25 mouse cellular contexts compared by ENCODE assay signal in the genomic region with DNA sequence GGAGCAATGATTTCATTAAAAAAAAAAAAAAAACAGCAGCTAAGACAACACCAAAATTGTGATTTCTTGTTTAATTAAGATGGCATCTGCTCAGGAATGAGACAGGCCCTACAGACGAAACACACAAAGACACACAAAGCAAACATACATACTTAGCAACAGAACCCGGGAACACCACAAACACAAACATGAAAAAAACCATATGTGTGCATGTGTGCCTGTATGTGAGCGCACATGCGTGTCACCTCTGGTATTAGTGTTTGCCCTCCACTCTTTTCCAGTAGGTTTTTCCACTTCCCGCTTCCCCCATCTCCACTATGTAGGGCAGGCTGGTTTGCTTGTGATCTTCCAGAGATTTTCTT.
DNase-seq lines count a peak whose midpoint lies in the region; ATAC-seq and TF ChIP-seq lines count a peak whose summit lies in the region.
"Had no signal": no experiment of that assay in that cellular context is flagged by ENCODE, and none has a peak within 500 bp of the region (broad histone marks: within the 10 kb centered on the region; RNA-seq: fewer than 3 reads in every experiment).

No protein-coding gene starts in this region.

- no peak for TF ChIP-seq EP300 in lung, postnatal 0 days (IDR thresholded peaks at IDR 0.05)

- H3K27me3 ChIP-seq in kidney, adult 2 months (replicated peaks; ENCODE audit: control insufficient read depth, insufficient read depth, low read length) = no peaks in the 10 kb centered on the region
- no peaks in the 10 kb centered on the region for H3K27me3 ChIP-seq in lung, embryonic 14.5 days (ENCODE audit: insufficient read depth, low read length)
- no peaks in the 10 kb centered on the region for H3K27me3 ChIP-seq in lung, postnatal 0 days (replicated peaks; ENCODE audit: insufficient read depth, low read length)
- H3K27me3 ChIP-seq in stomach, embryonic 16.5 days (ENCODE audit: control insufficient read depth, insufficient read depth, low read length) = no peaks in the 10 kb centered on the region
- H3K27me3 ChIP-seq: CH12.LX; forebrain, embryonic 13.5 days; heart, embryonic 13.5 days; Patski had no signal

- DNase-seq in kidney, adult 2 months = no peak
- no peak for DNase-seq in kidney, postnatal 36 days
- DNase-seq in lung, embryonic 14.5 days = no peak
- no peak for DNase-seq in lung, postnatal 25 days (ENCODE audit: low spot score)
- DNase-seq in lung, postnatal 0 days (ENCODE audit: low spot score) = no peak
- DNase-seq in lung, adult 18-20 months = no peak
- DNase-seq: adrenal gland, postnatal 10 days; adrenal gland, postnatal 36 days; B cell, adult 2 months; cerebellum, adult 18-20 months; cerebellum, adult 9-10 months; cerebellum, postnatal 14 days; gastrocnemius, postnatal 10 days; gastrocnemius, postnatal 36 days; heart, adult 2 months; heart, postnatal 4 days had no signal

- no peak overlapping the region for H3K9ac ChIP-seq in lung, embryonic 14.5 days
- H3K9ac ChIP-seq in lung, postnatal 0 days (replicated peaks; ENCODE audit: low read depth) = no peak overlapping the region
- no peak overlapping the region for H3K9ac ChIP-seq in stomach, embryonic 16.5 days (ENCODE audit: low read length)
- H3K9ac ChIP-seq: forebrain, embryonic 13.5 days; heart, embryonic 13.5 days had no signal

- no peaks in the 10 kb centered on the region for H3K36me3 ChIP-seq in kidney, adult 2 months (ENCODE audit: control insufficient read depth, insufficient read depth, low read length)
- no peaks in the 10 kb centered on the region for H3K36me3 ChIP-seq in lung, embryonic 14.5 days (ENCODE audit: insufficient read depth)
- no peaks in the 10 kb centered on the region for H3K36me3 ChIP-seq in lung, postnatal 0 days (ENCODE audit: insufficient read depth, low read length)
- no peaks in the 10 kb centered on the region for H3K36me3 ChIP-seq in stomach, embryonic 16.5 days (ENCODE audit: control insufficient read depth, insufficient read depth, low read length)
- H3K36me3 ChIP-seq: forebrain, embryonic 10.5 days; heart, embryonic 10.5 days had no signal

- H3K27ac ChIP-seq in kidney, adult 2 months (ENCODE audit: insufficient read depth, low read depth, low read length) = peak overlapping the region; percentile 67
- H3K27ac ChIP-seq in lung, embryonic 14.5 days (ENCODE audit: low read depth) = peak overlapping the region; percentile 90
- peak overlapping the region; percentile 75 for H3K27ac ChIP-seq in lung, postnatal 0 days (ENCODE audit: low read length)
- H3K27ac ChIP-seq in stomach, embryonic 16.5 days (ENCODE audit: low read length) = 0 out of 2 replicates have a peak overlapping the region, but pooled peaks have one; percentile 29
- H3K27ac ChIP-seq: forebrain, embryonic 10.5 days; forebrain, embryonic 13.5 days; heart, adult 2 months; heart, embryonic 10.5 days; heart, embryonic 13.5 days had no signal

- peaks cover 11% of the 10 kb centered on the region; the same call in 1 of the 2 replicates for H3K4me1 ChIP-seq in kidney, adult 2 months (ENCODE audit: control insufficient read depth, insufficient read depth, low read length)
- H3K4me1 ChIP-seq in lung, embryonic 14.5 days (ENCODE audit: insufficient read depth) = peaks cover 7% of the 10 kb centered on the region; the same call in 1 of the 2 replicates
- no peaks in the 10 kb centered on the region for H3K4me1 ChIP-seq in lung, postnatal 0 days (ENCODE audit: insufficient read depth, low read depth, low read length)
- H3K4me1 ChIP-seq in stomach, embryonic 16.5 days (ENCODE audit: control insufficient read depth, insufficient read depth, low read length) = no peaks in the 10 kb centered on the region
- H3K4me1 ChIP-seq: forebrain, embryonic 10.5 days; forebrain, embryonic 13.5 days; heart, embryonic 10.5 days; heart, embryonic 13.5 days had no signal

- no peaks in the 10 kb centered on the region for H3K9me3 ChIP-seq in lung, embryonic 14.5 days (ENCODE audit: low read depth, low read length)
- no peaks in the 10 kb centered on the region for H3K9me3 ChIP-seq in lung, postnatal 0 days (ENCODE audit: low read length)
- no peaks in the 10 kb centered on the region for H3K9me3 ChIP-seq in stomach, embryonic 16.5 days (replicated peaks; ENCODE audit: control insufficient read depth, low read length)
- H3K9me3 ChIP-seq: forebrain, embryonic 10.5 days; forebrain, embryonic 13.5 days; G1E; heart, embryonic 10.5 days; heart, embryonic 13.5 days had no signal

- 87% methylated on average over 5 of the region's 5 CpGs for WGBS in kidney, adult 2 months
- WGBS in lung, embryonic 14.5 days = 55% methylated on average over 5 of the region's 5 CpGs
- 68% methylated on average over 5 of the region's 5 CpGs for WGBS in lung, postnatal 0 days
- WGBS in stomach, embryonic 16.5 days = 78% methylated on average over 5 of the region's 5 CpGs

- peak; percentile 65 for ATAC-seq in lung, embryonic 14.5 days (ENCODE audit: insufficient read depth)
- ATAC-seq in lung, postnatal 0 days = peak; percentile 30
- no peak for ATAC-seq in stomach, embryonic 16.5 days (ENCODE audit: insufficient read depth, low FRiP score)
- ATAC-seq: forebrain, embryonic 13.5 days; forebrain, embryonic 16.5 days; Patski had no signal

- no peak for TF ChIP-seq POLR2A in kidney, adult 2 months (IDR thresholded peaks at IDR 0.05; ENCODE audit: low read depth, low read length)

- no peak overlapping the region for H3K4me3 ChIP-seq in kidney, adult 2 months (ENCODE audit: insufficient read depth, low read depth, low read length)
- no peak overlapping the region for H3K4me3 ChIP-seq in lung, embryonic 14.5 days (ENCODE audit: low read depth, low read length)
- H3K4me3 ChIP-seq in lung, postnatal 0 days (ENCODE audit: low read depth, low read length) = no peak overlapping the region
- H3K4me3 ChIP-seq in stomach, embryonic 16.5 days (replicated peaks; ENCODE audit: low read length) = no peak overlapping the region
- H3K4me3 ChIP-seq: forebrain, embryonic 10.5 days; forebrain, embryonic 13.5 days; heart, adult 2 months; heart, embryonic 10.5 days; heart, embryonic 13.5 days had no signal

- no peak overlapping the region for H3K4me2 ChIP-seq in lung, embryonic 14.5 days
- H3K4me2 ChIP-seq in lung, postnatal 0 days (replicated peaks; ENCODE audit: low read depth, low read length) = no peak overlapping the region
- no peak overlapping the region for H3K4me2 ChIP-seq in stomach, embryonic 16.5 days (ENCODE audit: low read depth, low read length)
- H3K4me2 ChIP-seq: forebrain, embryonic 13.5 days; heart, embryonic 13.5 days had no signal

- TF ChIP-seq CTCF in kidney, adult 2 months (conservative IDR thresholded peaks at IDR 0.05; ENCODE audit: insufficient read depth, insufficient read length, low read depth, low read length) = no peak
- no peak for TF ChIP-seq CTCF in lung, embryonic 14.5 days (IDR thresholded peaks at IDR 0.05; ENCODE audit: low read depth)
- no peak for TF ChIP-seq CTCF in lung, postnatal 0 days (IDR thresholded peaks at IDR 0.05)

Comparison
In these comparisons a context has a peak if more than half of its experiments do, and no peak if none do; other contexts are left out.
1. H3K27ac ChIP-seq: peak in every context shown above with its lines; median percentile 90 in lung, embryonic 14.5 days; 75 in lung, postnatal 0 days; 67 in kidney, adult 2 months; 29 in stomach, embryonic 16.5 days.